Mouse (Mus musculus) spleen, adult 2 months (tissue): ENCODE results near the gene Gm5294. TPM values are rescaled to one million over a fixed set of nuclear protein-coding genes. Genes with fewer than 3 reads are reported as not detected.

ENCODE experiments used
- DNase-seq, 2 experiments: peaks; one replicate each; pipeline versions ENCODE4 v3.0.0 to v3.0.0-alpha.2; 2012 to 2021; ENCODE audit warnings: low spot score in 2 of 2, low read depth in 1 of 2
- H3K27ac ChIP-seq: fragments of 200-500 bp; 2 replicates; pipeline ENCODE4 v1.5.1; 2012; ENCODE audit warnings: low read length, inconsistent platforms; ENCODE audit not compliant: insufficient read depth
- H3K27me3 ChIP-seq: fragments of 200-500 bp; 2 replicates; pipeline ENCODE4 v1.6.1; 2012; ENCODE audit warnings: mild to moderate bottlenecking, moderate library complexity, low read length, inconsistent platforms; ENCODE audit not compliant: control insufficient read depth, insufficient read depth
- H3K36me3 ChIP-seq: fragments of 200-500 bp; 2 replicates; pipeline ENCODE4 v1.6.1; 2012; ENCODE audit warnings: mild to moderate bottlenecking, low read length, inconsistent platforms; ENCODE audit not compliant: control insufficient read depth, insufficient read depth
- H3K4me1 ChIP-seq: fragments of 200-500 bp; 2 replicates; pipeline ENCODE4 v1.6.1; 2011; ENCODE audit warnings: inconsistent platforms; ENCODE audit not compliant: control insufficient read depth, insufficient read depth, insufficient read length
- H3K4me3 ChIP-seq: fragments of 200-500 bp; 2 replicates; pipeline ENCODE4 v1.5.1; 2011; ENCODE audit warnings: mild to moderate bottlenecking, inconsistent platforms; ENCODE audit not compliant: insufficient read depth, insufficient read length; ENCODE audit errors: extremely low read depth
- CTCF ChIP-seq: fragments of 200-500 bp; IDR thresholded peaks from 2 replicates; pipeline ENCODE4 v1.5.1; 2011; ENCODE audit warnings: mild to moderate bottlenecking, inconsistent platforms; ENCODE audit not compliant: insufficient read depth, insufficient read length, insufficient replicate concordance; ENCODE audit errors: extremely low read depth
- POLR2A ChIP-seq: fragments of 200-500 bp; IDR thresholded peaks from 2 replicates; pipeline ENCODE4 v1.6.1; 2011; ENCODE audit warnings: low read depth, low read length, inconsistent platforms
- WGBS: fragments of 180-500 bp; shearing (Covaris S2); methylation state at CpG from one replicate; pipeline ENCODE4 v1.1.7; 2018; 5-methylcytosine and 5-hydroxymethylcytosine counted together
- polyA plus RNA-seq: library from polyadenylated mRNA; depleted of rRNA; stranded (reverse); fragments of >200 nt; gene quantifications from 2 replicates; pipeline ENCODE4 v1.2.3, GENCODE M21; 2012

Gene Gm5294
- polyA plus RNA-seq, 1 experiment, result not detected

- Histone ChIP-seq H3K27me3 (peaks cover 9% of the 10 kb centered on the region), H3K4me3 (no peak overlapping the region), H3K27ac (no peak overlapping the region), H3K4me1 (no peaks in the 10 kb centered on the region), H3K36me3 (no peaks in the 10 kb centered on the region)
- DNase-seq, result no peak
- no peak for TF ChIP-seq CTCF
- TF ChIP-seq POLR2A, result no peak
- 2% methylated on average over 39 of the region's 39 CpGs for WGBS
These were observed 945 bp downstream of the Gm5294 start for GRCm38 (mm10) chr5:138820717-138821332.

- no peaks in the 10 kb centered on the region for H3K36me3 ChIP-seq
- TF ChIP-seq POLR2A (no peak), CTCF (no peak)
- no peak for DNase-seq
- no peaks in the 10 kb centered on the region for H3K4me1 ChIP-seq
- H3K4me3 ChIP-seq, result no peak overlapping the region
- H3K27ac ChIP-seq, result no peak overlapping the region
- WGBS, result 81% methylated on average over 3 of the region's 3 CpGs
- H3K27me3 ChIP-seq, result peaks cover 9% of the 10 kb centered on the region
These were observed 5.2 kb downstream of the Gm5294 start for GRCm38 (mm10) chr5:138825090-138825489.

GRCm38 (mm10) chr5:138833406-138833805 lies 13.5 kb downstream of the Gm5294 start:
- no peaks in the 10 kb centered on the region for H3K4me1 ChIP-seq
- DNase-seq, result no peak
- TF ChIP-seq CTCF, result no peak
- no peak for TF ChIP-seq POLR2A
- WGBS, result 26% methylated on average over 6 of the region's 6 CpGs
- no peaks in the 10 kb centered on the region for H3K36me3 ChIP-seq
- no peak overlapping the region for H3K27ac ChIP-seq
- no peaks in the 10 kb centered on the region for H3K27me3 ChIP-seq
- H3K4me3 ChIP-seq, result no peak overlapping the region

- Histone ChIP-seq H3K4me1 (no peaks in the 10 kb centered on the region), H3K4me3 (no peak overlapping the region), H3K27ac (no peak overlapping the region), H3K36me3 (no peaks in the 10 kb centered on the region), H3K27me3 (no peaks in the 10 kb centered on the region)
- no peak for TF ChIP-seq CTCF
- no peak for TF ChIP-seq POLR2A
- WGBS, result 49% methylated on average over 3 of the region's 3 CpGs
- DNase-seq, result no peak
These were observed 15.0 kb downstream of the Gm5294 start for GRCm38 (mm10) chr5:138834910-138835309.

GRCm38 (mm10) chr5:138840981-138841380 lies 21.1 kb downstream of the Gm5294 start:
- no peaks in the 10 kb centered on the region for H3K27me3 ChIP-seq
- H3K36me3 ChIP-seq, result no peaks in the 10 kb centered on the region
- no peak overlapping the region for H3K4me3 ChIP-seq
- TF ChIP-seq POLR2A, result no peak
- no peak for TF ChIP-seq CTCF
- 96% methylated on average over 4 of the region's 4 CpGs for WGBS
- no peak overlapping the region for H3K27ac ChIP-seq
- DNase-seq, result no peak
- no peaks in the 10 kb centered on the region for H3K4me1 ChIP-seq

GRCm38 (mm10) chr5:138843168-138843824 lies 23.4 kb downstream of the Gm5294 start:
- no peak for TF ChIP-seq CTCF

GRCm38 (mm10) chr5:138846506-138846905 lies 26.6 kb downstream of the Gm5294 start:
- 80% methylated on average over 4 of the region's 4 CpGs for WGBS
- Histone ChIP-seq H3K4me1 (no peaks in the 10 kb centered on the region), H3K4me3 (no peak overlapping the region), H3K27me3 (no peaks in the 10 kb centered on the region), H3K36me3 (no peaks in the 10 kb centered on the region), H3K27ac (no peak overlapping the region)
- DNase-seq, result no peak
- TF ChIP-seq CTCF (no peak), POLR2A (no peak)

More at GRCm38 (mm10) chr5:138843168-138843824, 23.4 kb downstream of the Gm5294 start:
- H3K36me3 ChIP-seq, result no peaks in the 10 kb centered on the region
- H3K27me3 ChIP-seq, result no peaks in the 10 kb centered on the region
- H3K4me1 ChIP-seq, result no peaks in the 10 kb centered on the region
- no peak overlapping the region for H3K4me3 ChIP-seq
- no peak for DNase-seq
- H3K27ac ChIP-seq, result no peak overlapping the region
- 87% methylated on average over 9 of the region's 9 CpGs for WGBS
